Mouse (Mus musculus): ENCODE data around the gene Srrm4.
"Not testable (repeated sequence)": the region's sequence is repeated elsewhere in the genome, so short reads cannot be mapped to it uniquely, and the experiment has no call there.

Srrm4 gene

DNA sequence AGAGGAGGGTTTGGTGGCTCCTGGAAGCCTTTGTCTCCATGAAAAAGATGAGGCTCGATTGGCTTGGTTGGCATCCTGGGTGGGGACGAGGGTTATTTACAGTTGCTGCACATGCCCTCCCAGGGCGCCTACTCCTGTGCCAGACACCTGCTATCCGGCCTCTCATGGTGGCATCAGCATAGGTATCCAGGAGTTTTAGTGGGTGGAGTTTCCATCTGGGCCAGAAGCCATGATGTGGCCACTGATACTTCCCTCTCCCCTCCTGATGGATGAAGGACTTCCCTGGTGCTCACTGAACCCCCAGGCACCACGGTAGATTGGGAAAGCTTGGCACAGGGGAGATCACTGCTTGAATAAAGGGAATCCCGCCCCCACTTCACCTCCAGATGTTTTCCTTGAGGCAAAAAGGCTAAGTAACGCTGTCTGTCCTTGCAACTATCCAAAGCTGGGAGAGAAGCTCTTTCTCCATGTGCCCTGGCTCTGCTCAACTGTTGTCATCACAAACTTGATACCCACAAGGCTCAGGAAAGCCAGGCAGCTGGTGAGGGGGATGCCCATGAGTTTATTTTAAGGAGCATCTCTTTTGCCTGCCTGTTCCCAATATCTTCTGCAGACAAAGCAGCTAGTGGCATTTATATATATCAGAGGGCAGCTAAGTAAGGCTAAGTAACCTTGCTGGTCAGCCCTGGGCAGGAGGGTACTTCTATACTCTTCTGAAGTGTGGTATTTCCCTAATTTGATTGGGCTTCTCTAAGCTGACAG, 148.7 kb downstream of the Srrm4 start:
- DNase-seq (ENCODE audit: low spot score), result no peak

DNA sequence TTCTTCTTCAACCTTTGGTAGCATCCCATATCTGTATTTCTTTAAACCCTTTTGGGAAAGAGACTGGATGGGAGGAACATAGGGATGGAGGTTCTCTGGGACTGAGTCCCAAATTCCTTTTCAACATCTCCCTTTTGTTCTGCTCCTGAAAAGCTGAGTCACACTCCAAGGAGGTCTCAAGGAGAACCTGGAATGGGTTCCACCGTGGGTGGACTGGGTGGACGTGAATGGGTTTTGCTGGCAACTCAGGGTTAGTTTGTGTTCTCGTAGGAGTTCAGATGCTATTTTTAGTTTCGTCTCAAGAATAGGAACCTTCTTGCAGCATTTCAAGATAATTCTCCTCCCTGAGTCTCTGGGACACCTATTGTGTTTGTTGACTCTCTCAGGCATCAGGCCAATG, 151.4 kb downstream of the Srrm4 start:
- no peak for DNase-seq (ENCODE audit: low spot score)

DNA sequence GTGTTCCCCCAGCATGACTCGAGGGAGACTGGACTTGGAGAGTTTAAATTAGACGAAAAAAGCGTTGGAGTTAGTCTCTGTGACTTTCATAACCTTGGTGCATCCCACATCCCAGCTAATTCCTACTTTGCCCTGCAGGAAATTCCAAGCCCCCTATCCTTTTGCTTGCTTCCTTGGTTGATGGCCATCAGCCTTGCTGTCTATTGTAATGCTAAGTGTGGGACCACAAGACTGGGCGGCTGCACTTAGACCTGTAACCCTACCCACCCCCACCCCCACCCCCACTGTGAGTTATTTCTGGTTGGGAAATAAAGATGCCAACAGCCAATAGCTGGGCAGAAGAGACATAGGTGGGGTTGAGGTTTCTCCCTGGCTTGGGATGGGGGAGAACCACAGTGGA, 153.3 kb downstream of the Srrm4 start:
- no peak for DNase-seq (ENCODE audit: low spot score)

DNA sequence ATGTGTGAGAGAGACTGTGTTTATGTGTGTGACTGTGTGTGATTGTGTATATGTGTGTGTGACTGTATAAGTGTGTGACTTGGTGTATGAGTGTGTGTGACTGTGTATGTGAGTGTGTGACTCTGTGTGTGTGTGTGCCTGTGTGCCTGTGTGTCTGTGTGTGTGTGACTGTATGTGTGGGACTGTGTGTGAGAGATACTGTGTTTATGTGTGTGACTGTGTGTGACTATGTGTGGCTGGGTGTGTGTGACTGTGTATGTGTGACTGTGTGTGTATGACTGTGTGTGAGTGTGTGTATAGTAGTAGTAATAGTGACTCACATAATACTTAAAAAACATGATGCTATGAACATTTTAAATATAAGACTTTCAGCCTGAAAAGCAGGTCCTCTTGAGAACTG, 155.5 kb downstream of the Srrm4 start:
- DNase-seq (ENCODE audit: low spot score), result no peak

DNA sequence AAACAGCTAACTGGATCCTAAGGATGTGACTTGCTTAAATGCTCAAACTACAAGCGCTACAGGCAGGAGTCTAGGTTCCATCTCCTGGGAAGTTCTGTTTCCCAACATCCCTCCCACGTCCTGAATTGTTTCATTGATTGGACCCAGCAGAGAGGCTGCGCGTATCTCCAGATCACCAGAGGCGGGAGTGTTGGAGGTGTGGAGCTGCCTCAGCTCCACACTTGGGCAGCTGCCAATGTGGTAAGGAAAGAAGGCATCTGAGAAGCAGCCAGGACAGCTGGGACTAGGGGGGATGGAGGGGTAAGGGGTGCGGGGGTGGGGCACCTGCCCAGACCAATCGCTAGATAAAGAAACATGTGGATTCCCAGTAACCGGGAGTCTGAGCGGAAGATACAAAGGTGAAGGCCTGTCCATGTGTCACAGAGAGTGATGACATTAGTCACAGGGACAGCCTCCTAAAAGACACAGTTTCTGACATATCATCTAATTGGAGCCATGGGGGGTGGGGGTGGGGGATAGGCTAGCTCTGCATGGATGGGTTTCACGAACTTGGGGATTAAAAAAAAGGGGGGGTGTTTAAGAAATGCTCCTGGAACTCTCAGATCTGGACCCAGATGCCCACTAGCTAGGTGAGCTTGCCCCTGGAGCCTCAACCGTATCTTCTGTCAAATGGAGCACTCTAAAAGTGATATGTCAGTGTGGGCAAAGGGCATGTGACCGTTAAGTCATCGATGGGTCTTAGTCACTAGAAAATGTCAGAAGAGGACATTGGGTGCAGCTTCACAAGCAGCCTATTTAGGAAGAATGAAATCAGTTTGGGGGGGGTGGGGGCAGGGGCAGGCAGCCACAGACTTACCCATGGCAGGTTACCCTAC, 156.4 kb downstream of the Srrm4 start:
- no peak for DNase-seq (ENCODE audit: low spot score)

DNA sequence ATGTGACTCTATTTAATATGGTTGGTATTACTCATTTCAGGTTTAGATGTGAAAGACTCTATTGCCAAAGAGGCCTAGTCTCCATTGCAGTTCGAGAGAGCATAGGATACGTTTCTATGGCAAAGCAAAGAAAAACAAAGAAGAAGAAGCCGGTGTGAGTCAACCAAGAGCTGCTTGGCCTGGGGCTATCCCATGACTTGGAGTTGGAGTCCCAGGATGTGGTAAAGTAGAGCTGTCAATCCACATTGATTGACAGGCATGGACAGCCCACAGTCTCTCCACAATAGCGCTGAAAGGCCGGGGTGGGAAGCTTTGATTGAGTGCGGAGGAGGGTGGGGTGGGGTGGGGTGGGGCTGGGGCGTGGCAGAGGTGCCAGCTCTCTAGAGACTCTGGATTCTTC, 158.7 kb downstream of the Srrm4 start:
- no peak for DNase-seq (ENCODE audit: low spot score)

DNA sequence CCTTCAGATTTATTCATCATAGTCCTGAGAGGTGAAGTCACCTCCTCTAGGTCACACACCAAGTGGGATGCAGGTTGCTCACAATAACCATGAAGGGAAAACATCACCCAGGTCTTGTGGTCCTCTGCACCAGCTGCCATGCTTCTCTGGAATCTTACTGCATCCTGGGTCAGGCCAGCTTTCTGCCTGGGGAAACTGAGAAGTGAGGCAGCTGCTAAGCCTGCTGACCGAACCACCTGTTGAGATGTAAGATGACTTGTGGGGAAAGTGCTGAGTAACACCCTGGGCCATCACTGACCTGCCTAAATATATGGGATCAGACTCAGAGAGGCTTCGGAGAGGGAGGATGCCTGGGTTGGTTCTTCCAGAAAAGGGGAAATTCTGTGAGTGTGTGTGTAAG, 164.9 kb downstream of the Srrm4 start:
- DNase-seq (ENCODE audit: low spot score), result no peak

DNA sequence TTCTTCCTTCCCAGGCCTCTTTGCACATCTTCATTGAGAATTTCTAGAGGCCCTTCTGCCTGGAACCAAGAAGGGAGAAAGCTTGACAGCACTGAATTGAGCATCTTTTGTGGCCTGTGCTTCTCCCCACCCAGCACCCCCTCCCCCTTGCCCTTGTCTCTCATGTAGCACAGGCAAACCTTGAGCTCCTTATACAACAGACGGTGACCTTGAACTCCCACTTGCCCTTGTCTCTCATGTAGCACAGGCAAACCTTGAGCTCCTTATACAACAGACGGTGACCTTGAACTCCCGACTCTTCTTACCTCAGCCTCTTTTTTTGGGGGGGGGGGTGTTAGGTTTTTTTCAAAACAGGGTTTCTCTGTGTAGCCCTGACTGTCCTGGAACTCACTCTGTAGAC, 165.9 kb downstream of the Srrm4 start:
- DNase-seq (ENCODE audit: low spot score), result not testable (repeated sequence)

DNA sequence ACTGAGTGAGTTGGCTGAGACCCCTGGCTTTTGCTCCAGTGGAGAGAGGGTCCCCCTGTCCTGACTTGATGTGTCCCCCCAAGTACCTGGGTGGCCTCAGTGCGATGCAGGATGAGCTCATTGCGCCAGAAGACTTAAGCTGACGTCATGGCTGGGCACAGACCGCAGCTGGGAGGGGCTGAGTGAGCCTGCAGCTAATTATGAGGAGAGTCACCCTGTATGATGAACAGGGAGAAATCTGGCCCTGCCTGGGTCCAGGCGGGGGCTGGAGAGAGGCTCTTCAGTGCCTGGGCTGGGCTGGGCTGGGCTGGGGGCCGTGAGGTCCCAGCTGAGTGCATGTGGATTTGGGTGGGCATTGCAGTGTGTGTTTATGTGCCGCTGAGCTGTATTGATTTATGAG, 166.3 kb downstream of the Srrm4 start:
- DNase-seq (ENCODE audit: low spot score), result no peak

DNA sequence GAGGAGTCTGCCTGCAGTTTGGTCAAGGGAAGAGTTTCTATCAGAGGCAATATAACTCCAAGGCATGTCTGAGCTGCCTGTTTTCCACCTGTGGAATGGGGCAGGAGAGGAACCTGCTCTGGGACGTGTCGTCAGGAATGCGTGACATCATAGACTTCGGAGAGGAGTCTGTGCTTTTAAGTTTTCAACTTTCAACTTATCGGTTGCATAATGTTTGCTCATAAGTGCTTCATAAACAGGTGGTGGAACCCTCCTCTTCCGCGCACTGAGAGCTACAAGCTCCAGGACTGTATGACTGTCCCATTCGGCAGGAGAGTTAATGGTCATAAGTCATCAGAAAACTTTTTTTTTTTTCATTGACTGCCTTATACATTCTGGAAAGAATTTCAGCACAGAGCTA, 167.9 kb downstream of the Srrm4 start:
- no peak for DNase-seq (ENCODE audit: low spot score)

DNA sequence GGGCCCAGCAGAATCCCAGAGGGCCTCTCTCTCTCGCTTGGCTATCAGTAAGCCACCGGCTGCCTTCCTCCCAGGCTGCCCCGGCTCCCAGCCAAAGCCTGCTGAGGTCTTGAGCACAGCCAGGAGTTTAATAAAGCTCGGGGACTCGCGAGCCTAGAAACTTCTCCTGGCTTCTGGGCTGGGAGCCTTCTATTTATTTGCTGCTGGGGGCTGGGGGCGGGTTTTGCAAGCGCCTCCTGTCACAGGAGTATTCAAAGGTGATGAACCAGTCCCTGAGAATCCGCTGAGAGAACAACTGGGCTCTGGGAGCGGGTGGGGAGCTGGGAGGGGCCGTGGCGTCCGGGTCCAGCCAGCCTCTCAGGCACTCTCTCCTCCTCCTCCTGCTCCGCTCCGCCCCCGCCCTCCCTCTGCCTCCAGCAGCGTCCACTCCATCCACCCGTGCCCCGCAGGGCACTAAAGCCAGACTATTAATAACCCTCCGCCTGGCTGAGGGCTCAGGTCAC, 168.9 kb downstream of the Srrm4 start, which contains the start of gene Hspb8:
TSS of gene Hspb8 (minus strand) at position 166 of the 503 bp plus-strand sequence.
- no peak for DNase-seq (ENCODE audit: low spot score)

DNA sequence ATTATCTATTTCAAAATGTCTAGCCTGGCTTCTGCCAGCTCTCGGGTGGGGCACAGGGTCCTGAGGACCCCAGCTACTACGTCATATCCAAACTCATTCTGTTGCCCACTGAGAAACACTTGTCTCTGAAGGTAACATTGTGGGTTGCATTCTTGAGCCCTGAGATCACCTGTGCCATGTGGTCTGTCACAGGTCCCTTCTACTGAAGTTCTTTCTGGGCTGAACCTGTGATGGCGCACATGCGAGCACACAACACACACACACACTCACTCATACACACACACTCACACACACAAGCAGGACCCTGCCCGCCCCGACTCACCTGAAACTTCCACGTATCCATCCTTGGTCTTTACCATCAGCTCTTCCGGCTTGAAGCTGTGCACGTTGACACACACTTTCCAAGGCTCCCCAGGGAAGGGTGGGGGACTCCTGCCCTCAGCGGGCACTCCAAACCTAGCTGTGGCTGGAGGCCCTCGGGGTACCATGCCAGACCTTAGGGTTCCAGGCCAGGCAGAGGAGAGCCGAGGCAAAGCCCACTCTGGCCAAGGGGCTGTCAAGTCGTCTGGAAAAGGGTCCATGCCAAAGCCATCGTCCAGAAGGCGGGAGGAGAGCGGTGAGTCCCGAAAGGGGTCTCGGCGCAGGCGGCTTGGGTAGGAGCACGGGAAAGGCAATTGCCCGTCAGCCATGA, 169.7 kb downstream of the Srrm4 start:
- no peak for DNase-seq (ENCODE audit: low spot score)

DNA sequence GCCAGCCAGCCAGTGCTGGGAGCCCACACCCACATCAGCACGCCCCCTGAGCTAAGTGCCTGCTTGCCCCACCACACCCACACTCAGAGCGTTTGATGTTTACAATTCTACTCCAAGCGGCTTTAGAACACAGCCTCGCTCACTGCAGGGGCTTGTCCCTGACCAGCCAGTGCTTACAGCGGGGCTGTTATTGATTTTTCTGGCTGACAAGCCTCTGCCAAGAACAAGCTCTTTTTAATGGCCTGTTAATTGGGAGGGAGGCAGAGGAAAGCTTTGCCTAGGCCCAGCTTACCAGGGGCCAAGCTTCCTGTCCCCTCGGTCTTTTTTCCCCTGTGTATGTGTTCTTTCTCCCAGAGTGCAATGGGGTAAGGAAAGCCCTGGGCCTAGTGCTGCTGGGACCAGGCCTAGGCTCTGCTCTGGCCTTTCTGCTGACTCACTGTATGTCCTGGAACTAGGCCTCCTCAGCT, 170.8 kb downstream of the Srrm4 start:
- no peak for DNase-seq (ENCODE audit: low spot score)

DNA sequence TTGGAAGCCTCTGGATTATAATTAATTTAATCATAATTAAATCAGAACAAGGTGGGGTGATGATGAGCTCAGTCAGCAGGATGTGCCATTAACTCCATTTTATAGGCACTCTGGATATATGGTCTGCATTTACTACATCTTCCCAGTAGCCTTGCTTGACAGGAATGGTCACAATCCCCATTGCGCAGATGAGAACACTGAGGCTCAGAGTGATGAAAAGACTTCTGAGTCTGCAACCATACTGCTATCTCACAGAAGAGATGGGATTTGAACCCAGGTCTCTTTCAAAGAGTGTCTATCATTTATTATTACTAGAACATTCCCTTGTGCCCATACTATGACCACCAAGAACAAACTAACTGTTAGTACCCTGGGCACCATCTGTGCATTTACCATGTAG, 171.4 kb downstream of the Srrm4 start:
- no peak for DNase-seq (ENCODE audit: low spot score)

DNA sequence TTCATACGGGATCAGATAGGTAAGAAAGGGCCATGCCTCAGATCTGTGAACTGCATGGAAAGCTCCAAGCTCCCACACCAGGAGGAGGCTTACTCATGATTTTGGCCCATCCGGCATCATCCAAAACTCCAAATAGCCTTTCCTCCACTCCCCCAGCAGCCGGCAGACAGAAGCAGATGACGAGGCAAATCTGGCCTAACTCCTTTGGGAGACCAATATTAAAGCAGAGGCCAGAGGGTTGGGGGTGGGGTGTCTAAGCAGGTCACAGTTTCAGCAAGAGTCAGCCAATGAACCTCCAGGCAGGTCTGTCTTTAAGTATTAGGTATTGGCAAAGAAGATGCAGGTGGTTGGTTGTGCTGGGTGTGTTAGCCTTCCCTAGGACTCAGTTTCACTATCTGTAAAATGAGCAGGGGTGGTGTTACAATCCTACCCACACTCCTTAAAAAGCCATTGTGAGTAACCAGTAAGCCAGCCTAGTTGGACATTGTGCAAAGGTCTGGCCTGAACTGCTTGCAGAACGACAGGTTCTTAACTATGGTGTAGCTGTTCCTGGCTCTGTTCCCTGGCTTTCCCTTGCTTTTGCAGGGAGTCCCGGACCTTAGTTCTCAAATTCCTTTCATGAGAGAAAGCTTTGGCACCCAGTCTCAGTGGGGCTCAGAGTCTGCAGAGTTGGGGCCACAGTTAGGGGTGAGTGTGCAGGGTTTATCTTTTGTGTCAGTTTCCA, 172.1 kb downstream of the Srrm4 start:
- DNase-seq (ENCODE audit: low spot score), result no peak

DNA sequence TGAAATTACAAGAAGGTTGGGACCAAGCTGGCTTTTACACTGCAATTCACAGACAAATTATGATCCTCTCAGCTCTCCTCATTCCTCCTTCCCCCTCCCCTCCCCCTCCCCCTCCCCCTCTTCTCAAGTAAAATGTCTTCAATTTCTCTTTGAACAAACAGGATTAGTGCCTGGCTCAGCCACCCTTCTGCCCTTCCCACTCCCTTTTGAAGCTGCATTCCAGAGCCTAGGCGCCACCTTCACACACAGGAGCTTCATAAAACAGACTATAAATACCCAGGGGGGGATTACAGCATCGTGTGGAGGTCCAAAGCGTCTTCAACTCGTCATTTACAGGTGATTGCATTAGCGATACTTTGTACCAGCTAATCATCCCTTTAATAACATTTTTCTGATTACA, 175.4 kb downstream of the Srrm4 start:
- DNase-seq (ENCODE audit: low spot score), result no peak

DNA sequence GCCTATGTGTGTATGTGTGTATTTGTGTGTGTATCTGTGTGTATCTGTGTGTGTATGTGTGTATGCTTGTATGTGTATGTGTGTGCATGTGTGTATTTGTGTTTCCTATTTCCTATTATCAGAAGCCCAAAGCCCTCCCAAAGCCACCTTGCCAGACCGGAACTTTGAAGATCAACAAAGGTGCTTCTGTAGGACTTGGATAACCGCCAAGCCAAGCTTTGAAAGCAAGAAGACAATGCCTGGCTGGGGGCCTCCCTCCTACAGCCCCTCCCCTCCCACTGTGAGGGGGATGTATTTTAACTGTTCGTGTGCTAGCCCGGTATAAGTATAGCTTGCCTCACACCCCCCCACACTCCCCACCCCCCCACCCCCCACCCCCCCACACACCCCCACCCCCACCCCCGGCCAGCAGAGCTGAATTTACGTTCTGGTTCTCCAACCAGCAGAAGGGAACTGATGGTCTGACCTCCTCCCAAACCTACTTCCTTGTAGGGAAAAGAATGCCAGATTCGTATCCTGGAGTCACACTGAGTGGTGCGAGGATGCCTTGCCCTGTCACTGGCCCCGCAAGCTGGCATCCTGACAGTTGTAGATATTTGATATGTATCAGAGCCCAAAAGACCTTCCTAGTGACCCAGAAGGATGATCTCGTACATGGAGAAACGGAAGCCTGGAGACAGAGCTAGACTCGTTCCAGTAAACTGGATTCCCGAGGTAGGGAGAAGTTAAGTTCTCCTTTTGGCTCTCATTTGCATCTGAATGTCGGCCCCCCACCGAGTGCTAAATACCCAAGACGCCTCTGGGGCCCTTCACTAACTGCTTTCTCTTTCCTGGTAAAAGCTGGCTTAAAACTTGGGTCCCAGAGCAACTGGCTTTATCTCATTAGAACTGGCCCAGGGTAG, 181.7 kb downstream of the Srrm4 start:
- no peak for DNase-seq (ENCODE audit: low spot score)

DNA sequence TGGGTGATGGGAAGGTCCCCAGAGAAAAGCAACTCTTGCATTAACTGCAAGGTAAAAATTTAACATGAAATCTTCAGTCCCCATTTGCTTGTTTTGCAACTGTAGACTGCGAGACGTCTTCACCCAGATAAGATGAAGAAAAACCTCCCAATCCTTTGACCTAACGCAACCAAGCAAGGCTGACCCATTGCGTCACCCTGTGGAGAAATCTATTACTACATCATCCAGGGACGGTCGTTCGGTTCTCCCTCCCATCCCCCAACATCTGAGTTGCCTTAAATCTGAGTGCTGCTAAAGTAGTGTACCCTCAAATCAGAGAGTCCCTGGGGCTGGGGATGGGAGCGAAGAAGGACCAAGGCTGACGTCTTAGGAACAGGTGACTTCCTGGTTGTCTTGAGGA, 182.7 kb downstream of the Srrm4 start:
- no peak for DNase-seq (ENCODE audit: low spot score)

DNA sequence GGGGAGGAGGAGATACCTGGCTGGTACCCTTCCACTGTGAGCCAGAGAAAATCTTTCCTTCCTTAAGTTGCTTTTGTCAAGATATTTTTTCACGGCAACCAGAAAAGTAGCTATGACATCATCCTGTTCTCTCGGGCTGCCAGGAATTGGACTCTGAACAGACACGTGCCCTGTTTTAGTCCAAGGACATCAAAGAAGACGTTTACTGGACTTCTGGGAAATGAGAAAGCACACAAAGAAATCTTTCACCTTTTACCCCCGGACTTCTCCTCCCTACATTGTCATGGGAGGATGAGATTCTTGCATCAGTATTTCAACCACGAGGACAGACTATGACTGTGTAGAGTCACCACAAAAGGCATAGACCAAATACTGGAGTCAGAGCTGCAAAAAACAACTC, 183.7 kb downstream of the Srrm4 start:
- DNase-seq (ENCODE audit: low spot score), result no peak

DNA sequence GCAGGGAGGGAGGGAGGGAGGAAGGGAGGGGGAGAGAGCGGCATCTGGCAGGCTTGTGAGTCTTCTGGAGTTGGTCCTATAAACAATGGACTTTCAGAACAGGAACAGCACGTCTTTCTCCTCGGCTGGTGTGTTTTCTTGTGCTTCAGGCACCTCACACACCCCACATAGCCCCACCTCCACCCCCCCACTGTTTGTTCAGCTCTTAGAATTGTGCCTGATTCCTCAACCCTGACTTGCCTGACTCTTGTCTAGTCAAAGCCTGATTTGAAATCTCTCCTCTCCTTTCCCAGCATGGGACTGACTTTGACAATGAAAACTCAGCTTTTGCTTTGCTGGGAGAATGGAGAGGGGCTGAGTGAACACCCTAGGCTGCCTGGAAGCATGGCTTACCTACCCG, 184.3 kb downstream of the Srrm4 start:
- no peak for DNase-seq (ENCODE audit: low spot score)

DNA sequence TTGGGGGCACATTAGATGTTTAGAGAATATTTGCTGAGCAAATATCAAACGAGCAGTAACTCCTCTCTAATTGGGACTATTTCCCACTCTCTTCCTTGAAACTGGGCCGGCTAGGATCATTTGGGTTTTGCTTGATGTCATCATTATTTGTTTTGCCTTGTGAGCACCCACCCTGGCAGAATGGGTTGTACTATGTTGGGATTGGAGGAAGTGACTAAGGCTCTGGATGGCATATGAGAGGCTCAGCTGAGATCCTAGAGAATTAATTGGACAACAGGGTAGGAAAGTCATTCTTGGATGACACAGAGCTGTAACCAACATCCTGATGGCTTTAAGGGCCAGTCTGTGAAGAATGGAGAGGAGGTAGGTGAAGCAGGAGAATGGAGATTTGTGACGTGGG, 185.1 kb downstream of the Srrm4 start:
- no peak for DNase-seq (ENCODE audit: low spot score)
